Mouse (Mus musculus) induced T-regulatory cell, adult 2 months (primary cell): ENCODE data around the gene Dnajc28.
"Not testable (repeated sequence)": the region's sequence is repeated elsewhere in the genome, so short reads cannot be mapped to it uniquely, and the experiment has no call there.

Source experiments
- DNase-seq: peaks from one replicate; pipeline ENCODE4 v3.0.0-alpha.2; 2012; ENCODE audit warnings: low read depth

Gene Dnajc28

DNA sequence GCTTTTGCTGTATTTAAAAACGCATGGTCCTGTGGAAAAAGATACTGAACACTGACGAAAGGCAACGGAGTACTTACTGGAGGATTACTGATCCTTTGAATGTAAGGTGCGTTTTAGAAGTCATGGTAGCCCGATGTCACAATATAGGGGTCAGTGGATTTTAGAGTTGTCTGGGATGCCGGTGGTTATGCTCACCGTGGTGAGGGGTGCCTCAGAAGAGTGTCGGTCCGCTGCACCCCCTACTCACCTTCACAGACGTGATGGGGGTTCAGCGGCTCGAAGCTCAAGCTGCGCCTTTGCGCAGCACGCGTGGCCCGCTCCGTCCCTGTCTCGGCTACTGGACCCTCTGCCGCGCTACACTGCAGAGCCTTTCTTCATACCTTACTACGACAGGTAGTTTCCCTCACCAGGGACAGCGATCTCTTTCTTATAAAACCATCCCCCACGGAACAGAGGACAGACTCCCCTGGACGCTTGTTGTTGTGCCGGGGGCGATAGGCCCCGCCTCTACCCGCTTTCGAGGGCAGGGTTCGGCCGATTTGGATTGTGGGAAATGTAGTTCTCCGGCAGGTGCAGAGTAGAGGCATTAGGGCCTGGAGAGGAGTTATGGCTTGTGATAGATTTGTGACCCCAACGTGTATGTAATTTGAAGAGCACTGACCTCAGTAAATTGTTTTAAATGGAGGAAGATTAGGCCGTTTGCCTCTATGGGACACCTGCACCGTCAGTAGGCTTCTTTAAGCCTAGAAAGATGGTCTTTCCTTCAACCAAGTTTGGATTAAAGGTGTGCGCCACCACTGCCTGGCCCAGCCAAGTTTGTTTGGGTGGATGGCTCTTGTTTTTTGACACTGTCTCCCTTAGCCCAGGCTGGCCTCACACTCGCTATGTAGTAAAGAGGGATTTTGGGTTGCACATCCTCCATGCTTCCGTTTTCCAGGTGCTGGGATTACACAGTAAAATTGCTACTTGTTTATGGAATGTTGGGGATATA lies at the start of gene Dnajc28:
Gene Dnajc28, minus strand, starts transcription at position 516 of the 991 bp plus-strand sequence.
- DNase-seq, result peak; percentile 86

DNA sequence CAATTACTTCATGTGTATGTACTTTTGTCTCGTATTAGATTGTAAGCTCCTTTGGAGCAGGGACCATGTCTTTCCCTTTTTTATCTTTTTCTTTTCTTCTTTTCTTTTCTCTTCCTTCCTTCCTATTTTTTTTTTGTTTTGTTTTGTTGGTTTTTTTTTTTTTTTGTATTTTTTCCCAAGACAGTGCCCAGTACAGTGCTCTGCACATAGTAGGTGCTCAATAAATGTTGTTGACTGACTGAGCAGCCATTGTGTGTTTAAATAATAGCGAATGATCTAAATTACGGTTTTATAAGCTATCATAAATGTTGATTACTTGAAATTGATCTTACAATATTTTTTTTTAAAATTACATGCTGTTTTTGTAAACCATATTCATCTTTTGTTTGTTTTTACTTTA lies 45.0 kb upstream of the Dnajc28 start:
- DNase-seq, result no peak

DNA sequence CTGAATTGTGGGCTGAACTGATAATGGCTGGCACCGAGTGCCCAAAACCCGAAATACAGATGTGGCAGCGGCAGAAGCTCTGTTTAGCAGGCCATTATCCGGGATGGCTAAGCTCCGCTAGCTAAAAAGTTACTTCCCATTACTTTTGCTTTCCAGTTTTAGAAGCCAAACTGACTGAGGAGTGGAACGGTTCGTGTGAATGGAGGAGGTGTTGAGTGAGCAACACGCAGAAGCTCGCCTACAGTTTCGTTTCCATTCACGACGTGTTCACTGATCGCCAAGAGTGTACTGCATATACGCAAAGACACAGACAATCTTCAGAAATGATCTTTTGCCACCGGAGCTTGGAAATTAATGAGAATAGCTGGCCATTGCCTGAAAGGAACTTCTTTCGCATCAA lies 43.5 kb upstream of the Dnajc28 start:
- DNase-seq, result no peak

DNA sequence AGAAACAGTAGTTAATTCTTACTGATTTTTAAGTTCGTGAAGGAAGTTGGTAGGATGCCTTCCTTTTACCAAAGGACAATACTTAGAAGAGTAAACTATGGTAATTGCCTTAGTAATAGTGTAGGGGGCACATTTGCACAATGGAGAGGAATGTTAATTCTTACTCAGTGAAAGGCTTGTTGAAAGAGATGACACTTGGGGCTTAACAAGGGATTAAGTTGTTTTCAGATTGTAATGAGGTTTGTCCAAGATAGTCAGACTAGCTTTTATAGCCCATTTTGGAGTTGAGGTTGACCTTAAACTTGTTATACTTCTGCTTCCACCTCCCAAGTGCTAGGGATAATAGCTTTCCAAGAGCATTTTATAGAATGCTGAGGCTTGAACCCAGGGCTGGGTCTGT lies 42.6 kb upstream of the Dnajc28 start:
- DNase-seq, result no peak

DNA sequence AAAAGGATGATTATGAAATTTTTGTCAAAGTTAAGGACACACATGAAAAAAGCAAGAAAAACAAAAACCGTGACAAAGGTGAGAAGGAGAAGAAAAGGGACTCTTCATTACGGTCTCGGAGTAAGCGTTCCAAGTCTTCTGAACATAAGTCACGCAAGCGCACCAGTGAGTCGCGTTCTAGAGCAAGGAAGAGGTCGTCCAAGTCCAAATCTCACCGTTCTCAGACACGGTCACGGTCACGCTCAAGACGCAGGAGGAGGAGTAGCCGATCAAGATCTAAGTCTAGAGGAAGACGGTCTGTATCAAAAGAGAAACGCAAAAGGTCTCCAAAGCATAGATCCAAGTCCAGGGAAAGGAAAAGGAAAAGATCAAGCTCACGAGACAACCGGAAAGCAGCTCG lies 41.0 kb upstream of the Dnajc28 start:
- no peak for DNase-seq

DNA sequence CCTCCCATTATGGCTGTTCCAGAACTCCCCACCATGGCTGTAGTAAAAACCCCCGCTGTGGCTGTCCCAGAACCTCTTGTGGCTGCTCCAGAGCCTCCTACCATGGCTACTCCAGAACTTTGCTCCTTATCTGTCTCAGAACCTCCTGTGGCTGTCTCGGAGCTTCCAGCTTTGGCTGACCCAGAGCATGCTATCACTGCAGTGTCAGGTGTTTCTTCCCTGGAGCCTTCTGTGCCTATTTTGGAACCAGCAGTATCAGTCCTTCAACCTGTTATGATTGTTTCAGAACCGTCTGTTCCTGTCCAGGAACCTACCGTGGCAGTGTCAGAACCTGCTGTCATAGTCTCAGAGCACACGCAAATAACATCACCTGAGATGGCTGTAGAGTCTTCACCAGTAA lies 39.6 kb upstream of the Dnajc28 start:
- no peak for DNase-seq

DNA sequence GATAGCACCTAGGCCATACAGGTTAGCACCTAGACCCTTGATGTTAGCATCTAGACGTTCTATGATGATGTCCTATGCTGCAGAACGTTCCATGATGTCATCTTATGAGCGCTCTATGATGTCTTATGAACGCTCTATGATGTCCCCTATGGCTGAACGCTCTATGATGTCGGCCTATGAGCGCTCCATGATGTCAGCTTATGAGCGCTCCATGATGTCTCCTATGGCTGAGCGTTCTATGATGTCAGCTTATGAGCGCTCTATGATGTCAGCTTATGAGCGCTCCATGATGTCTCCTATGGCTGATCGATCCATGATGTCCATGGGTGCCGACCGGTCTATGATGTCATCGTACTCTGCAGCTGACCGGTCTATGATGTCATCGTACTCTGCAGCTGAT lies 38.5 kb upstream of the Dnajc28 start:
- DNase-seq, result no peak

DNA sequence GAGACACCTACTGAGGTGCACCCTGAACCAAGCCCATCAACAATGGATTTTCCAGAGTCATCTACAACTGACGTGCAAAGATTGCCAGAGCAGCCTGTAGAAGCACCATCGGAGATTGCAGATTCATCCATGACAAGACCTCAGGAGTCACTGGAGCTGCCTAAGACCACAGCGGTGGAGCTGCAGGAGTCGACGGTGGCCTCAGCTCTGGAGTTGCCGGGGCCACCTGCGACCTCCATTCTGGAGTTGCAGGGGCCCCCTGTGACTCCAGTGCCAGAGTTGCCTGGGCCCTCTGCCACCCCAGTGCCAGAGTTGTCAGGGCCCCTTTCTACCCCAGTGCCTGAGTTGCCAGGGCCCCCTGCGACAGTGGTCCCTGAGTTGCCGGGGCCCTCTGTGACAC lies 36.5 kb upstream of the Dnajc28 start:
- no peak for DNase-seq

DNA sequence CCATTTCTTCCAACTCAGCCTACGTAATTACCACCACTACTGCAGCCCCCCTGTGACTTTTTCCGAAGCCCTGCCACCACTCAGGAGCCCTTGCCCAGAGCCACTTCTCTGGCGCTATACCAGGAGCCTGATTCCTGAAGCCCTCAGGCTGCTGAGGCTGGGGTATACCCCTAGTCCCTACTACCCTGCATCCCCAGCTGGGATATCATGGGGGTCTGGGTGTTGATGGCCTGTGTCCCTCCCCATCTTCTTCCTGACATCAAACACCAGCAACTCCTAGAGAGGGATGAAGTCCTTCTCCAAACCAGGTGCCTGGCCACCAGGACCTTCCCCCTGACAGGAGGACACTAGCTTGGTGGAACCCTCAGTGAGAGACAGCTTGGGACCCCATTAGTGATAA lies 33.4 kb upstream of the Dnajc28 start:
- DNase-seq, result no peak

DNA sequence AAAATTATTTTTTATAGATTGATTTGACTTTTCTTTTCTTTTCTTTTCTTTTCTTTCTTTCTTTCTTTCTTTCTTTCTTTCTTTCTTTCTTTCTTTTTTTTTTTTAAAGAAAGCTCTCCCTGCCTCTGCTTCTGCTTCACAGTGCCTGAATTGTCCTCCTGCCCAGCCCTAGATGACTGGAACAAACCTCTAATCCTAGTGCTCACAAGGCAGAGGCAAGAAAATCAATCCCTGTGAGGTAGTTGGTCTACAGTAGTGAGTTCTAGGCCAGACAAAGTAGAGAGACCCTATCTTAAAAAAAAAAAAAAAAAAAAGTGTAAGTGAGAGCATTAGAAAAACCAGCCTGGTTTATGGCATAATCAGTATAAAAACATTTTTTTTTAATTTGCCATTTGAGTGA lies 31.0 kb upstream of the Dnajc28 start:
- DNase-seq, result no peak

DNA sequence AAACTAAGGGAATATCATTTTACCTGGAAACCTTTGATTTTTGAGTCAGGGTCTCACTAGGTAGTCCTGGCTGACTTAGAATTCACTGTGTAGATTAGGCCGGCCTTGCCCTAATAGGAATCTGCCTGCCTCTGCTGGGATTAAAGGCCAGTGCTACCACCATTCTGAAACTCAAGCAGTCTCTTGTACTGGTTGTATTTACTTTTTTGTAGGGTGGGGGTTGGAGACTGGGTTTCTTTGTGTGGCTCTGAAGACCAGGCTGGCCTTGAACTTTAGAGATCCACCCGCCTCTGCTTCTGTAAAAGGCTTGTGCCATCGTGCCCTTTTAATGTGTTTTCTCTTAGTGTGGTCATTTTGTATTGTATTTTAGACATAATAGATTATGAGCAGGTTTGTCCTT lies 30.4 kb upstream of the Dnajc28 start:
- peak; percentile 17 for DNase-seq

DNA sequence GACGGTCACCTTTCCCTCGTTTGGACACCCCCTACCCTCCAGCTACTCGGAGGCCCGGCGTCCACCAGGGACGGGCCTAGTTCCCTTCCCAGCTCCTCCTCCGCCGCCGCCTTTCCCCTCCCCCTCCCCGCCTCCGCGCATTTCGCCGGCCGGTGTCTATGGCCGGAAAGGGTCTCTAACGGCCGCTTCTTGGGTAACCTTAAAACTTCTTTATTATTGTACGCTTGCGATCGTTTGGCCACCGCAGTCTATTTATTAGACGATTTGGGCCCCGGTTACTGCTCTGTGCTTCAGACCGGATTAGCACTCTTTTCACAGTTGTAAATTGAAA lies 29.4 kb upstream of the Dnajc28 start:
- peak; percentile 82 for DNase-seq

DNA sequence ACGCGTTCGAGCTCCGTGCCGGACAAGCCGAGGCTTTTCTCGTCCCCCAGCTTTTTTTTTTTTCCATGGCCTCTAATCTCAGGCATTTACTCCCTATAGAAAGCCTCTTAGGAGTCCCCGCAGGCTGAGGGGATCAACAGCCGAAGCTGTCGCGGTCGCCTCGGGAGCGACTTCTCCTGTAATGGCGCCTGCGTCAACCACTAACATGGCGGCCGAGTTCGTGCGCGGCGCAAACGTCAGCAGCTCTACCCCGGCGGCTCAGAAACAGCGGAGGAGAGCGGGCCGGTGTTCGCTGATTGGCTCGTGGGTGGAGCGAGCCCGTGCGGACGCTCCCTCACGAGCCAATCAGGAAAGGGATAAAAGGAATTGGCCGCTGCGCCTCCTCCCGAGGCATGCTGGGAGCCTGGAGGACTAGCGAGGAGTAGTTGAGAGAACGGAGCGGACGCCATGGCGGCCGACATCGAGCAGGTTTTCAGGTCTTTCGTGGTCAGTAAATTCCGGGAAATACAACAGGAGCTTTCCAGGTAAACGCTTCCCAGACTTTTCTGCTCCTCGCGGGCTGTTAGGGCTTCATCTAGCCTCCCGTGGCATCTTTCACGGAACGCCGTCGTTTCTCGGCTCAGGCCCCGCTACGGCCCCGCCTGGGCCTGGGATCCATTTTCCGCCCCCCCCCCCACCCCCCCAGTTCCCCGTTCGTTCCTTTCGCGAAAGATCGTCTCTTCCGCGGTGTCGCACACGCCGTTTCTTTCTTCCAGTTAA lies 28.8 kb upstream of the Dnajc28 start, which contains the start of gene Son:
Gene Son, plus strand, starts transcription at position 46 of the 759 bp plus-strand sequence.
- peak; percentile 97 for DNase-seq

DNA sequence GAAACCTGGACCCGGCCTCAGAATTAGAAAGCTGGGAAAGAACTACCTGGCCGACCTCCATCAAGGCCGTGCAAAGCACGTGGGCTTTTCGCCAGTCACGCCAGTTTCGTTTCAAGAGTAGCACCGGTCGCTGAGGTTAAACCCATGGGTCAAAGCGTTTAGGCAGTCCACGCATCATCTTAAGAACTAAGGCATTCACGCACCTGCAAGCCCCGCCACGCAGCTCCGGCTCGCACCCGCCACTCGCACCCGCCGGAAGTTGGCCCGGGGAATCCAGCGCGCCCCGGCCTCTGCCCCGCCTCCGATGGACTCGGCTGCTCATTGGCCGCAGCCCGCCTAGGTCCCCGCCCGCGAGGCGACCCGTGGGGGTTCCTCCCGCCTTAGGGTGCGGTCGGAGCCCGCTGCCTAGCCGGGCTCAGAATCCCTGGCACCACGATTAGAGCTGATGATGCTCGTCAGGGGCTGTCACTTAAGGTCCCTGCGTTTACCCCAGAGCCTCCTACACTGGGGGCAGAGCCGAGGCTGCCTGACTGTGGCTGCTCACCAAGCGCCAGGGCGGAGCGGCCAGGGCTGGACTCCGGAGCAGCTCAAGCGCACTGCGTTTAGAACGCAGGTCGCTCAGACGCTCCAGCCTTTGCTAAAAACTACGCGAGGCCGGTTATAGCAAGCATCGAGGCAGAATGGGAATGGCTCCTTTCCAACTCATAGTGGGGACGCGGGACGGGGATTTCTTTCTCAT lies 28.0 kb upstream of the Dnajc28 start, which contains the start of gene Gart:
Gene Gart, minus strand, starts transcription at position 272 of the 739 bp plus-strand sequence.
- peak; percentile 94 for DNase-seq

DNA sequence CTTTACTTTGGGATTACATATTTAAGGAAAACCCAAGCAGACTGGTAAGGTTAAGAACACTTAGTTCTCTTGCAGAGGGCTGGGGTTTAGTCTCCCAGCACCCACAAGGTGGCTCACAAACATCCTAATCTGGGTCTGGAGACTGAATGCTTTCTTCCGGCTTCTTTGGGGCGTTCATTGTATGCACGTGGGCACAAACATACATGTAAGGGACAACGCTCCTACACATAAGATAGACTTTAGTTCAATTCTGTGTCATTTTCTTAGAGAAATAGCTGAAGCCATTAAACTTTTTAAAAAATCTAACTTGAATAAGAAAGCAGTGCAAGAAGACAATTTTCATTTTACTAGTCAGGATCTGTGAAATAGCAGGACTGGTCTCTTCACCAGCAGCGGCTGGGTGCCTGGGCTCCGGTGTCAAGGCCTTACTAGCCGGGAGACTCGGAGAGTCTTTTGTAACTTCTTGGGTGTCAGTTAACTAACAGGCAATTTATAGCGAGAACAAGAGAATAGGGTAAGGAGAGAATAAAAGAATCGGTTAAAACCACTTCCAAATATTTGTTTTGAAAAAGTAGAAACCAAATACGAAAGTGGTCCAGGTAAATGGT lies 27.3 kb upstream of the Dnajc28 start:
- DNase-seq, result peak; percentile 86

DNA sequence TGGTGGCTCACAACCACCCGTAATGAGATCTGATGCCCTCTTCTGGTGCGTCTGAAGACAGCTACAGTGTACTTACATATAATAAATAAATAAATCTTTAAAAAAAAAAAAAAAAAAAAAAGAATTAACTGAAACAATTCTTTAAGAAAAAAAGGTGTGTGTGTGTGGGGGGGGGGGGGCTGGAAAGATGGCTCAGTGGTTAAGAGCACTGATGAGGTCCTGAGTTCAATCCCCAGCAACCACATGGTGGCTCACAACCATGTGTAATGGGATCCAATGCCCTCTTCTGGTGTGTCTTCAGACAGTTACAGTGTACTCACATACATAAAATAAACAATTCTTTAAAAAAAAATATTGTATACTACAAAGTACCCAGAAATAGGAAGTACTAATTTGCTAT lies 26.6 kb upstream of the Dnajc28 start:
- DNase-seq, result not testable (repeated sequence)

DNA sequence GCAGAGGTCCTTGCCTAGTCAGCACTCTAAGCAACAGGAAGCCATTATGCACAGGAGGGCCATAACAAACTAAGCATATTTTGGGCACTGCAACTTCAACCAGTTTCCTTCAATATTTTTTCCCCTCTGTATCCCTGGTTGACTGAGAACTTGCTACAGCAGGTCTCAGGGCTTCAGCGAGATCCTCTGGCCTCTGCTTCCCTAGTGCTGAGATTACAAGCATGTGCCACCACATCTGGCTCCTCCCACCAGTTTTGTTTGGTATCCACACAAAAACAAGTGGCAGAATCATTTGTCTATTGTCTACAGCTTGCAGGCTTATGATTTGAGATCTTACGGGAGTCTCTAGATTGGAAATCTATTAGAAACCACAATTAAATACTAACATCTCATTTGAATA lies 26.1 kb upstream of the Dnajc28 start:
- DNase-seq, result peak; percentile 43

DNA sequence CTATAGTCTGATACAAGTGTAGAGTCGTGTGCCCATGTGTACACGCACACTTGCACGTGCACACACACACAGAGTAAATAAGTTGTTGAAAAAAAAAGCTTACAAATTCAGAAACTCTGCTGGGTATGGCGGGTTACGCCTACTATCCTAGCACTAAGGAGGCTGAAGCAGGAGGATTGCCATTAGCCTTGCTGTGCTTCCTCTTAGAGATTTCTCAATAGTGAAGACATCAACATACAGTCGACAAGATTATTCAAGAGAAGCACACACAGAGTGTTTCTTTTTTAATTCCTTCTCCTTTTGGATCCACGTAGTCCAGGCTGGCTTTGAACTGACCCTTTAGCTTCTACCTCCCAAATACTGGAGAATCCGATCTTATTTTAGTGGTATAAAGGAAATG lies 21.3 kb upstream of the Dnajc28 start:
- no peak for DNase-seq

DNA sequence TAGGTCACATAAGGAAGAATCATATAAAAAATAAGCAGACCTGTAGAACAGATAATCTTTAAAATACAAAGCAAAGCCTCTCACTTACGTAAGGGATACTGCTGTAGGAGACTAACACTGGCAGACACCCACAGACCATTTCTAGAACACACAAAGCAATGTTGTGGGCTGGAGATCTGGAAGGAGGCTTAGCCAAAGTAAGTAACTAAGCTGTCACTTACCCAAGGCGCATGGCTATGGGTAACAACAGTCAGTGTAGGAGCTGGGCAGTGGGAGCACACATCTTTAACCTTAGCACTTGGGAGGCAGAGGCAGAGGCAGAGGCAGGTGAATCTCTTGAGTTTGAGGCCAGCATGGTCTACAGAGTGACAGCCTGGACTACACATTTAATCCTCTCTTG lies 20.8 kb upstream of the Dnajc28 start:
- no peak for DNase-seq

DNA sequence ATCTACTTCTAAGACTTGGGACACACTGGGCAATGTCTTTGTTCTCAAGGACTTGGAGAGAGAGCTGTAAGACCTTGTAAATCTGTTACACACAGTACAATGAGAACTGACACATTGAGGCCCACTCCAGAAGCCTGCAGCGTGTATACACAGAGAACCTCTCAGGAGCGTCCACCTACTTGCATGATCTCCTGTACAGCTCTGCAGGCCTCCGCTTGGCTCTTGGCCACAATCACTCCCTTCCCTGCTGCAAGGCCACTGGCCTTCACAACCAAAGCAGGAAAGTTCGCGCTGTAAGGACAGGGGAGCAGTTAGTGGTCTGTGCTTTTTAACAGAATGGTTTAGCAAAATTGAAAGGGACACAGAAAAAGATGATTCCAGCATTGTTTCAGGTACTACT lies 20.3 kb upstream of the Dnajc28 start:
- no peak for DNase-seq

DNA sequence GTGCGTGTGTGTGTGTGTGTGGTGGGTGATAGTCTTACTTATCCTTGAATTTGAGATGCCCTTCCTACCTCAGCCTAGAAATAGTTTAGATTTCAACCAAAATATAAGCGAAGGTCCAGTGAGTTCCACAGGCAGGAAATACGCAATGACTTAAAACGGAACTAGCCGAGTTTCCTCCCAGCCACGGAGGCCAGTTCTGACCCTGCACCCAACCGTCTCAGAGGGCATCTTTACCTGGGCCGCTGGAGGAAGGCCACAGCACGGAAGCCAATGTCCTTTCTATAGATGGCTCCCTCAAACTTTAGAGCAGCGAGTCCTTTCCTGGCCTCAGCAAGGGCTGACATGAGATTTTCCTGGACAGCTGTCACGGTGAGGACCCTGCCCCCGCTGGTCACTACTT lies 14.8 kb upstream of the Dnajc28 start:
- DNase-seq, result no peak

DNA sequence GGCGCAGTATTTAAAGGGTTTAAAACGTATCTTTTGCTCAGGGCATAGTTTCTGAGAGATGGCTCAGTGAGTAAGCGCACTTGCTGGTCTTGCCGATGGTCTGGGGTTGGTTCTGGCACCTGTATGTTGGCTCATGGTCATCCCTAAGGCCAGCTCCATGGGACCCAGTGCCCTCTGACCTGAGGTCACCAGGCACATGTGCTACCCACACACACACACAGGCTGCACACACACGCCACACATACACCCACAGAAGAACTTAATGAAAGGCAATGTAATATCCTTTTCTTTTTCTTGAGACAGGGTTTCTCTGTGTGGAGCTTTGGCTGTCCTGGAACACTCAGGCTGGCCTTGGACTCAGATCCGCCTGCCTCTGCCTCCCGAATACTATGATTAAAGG lies 14.1 kb upstream of the Dnajc28 start:
- no peak for DNase-seq
